Mouse (Mus musculus) ES-Bruce4 (cell line): ENCODE results near the gene Myo18a.

Source experiments
- CTCF ChIP-seq: IDR thresholded peaks from one replicate; pipeline ENCODE4 v1.8.1; 2011; ENCODE audit warnings: low read depth, low read length
- EP300 ChIP-seq: IDR thresholded peaks from 2 replicates; pipeline ENCODE4 v1.6.1; 2011; ENCODE audit warnings: low read depth, low read length; ENCODE audit not compliant: insufficient read depth
- POLR2A ChIP-seq: IDR thresholded peaks from one replicate; pipeline ENCODE4 v1.8.1; 2011; ENCODE audit warnings: low read length; ENCODE audit not compliant: insufficient read depth

DNA sequence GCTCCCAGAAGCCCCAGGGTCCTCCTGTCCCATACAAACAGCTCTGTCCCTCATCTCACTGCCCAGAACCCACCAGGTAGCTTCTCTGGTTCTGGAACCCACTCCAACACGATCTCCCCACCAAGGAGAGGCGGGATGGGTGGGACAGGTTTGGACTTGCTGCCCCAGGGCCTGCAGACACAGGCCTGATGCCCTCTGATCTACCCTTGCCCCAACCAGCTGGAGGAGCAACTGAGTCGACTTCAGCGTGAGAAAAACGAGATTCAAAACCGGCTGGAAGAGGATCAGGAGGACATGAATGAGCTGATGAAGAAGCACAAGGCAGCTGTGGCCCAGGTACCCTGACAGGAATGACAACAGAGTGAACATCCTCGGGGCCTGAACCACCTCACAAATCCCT, 86.1 kb downstream of the Myo18a start:
- TF ChIP-seq POLR2A (no peak), CTCF (no peak), EP300 (no peak)
